Mouse (Mus musculus): ENCODE data around the gene Vwa3a. TPM values are rescaled to one million over a fixed set of nuclear protein-coding genes. Genes with fewer than 3 reads are reported as not detected.

Vwa3a gene
- polyA plus RNA-seq, 1 experiment from 2014 or later, result 1.0 TPM

DNA sequence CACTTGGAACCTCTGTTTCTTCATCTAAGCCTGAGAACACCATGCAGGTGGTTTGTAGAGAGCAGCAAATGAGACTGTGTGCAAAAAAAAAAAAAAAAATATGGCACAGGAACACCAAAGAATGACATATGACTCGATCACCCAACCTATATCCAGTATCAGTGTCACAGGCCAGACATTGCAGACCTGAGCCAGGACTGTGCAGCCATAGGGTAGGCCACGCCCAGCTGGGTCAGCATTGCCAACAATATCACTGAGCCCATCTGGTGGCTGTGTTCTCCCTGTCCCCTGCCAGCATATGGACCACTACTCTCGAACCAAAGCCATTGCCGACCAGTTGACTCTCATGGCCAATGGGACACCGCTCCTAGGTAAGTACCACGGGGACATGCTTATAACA lies 78.4 kb downstream of the Vwa3a start:
- Histone ChIP-seq H3K27ac (replicated peaks; ENCODE audit: low read depth, low read length) (no peak overlapping the region), H3K9me3 (ENCODE audit: control insufficient read depth, low read length) (no peaks in the 10 kb centered on the region), H3K4me2 (ENCODE audit: low read depth, low read length) (no peak overlapping the region), H3K36me3 (ENCODE audit: control insufficient read depth, insufficient read depth, low read length) (no peaks in the 10 kb centered on the region), H3K4me1 (ENCODE audit: control insufficient read depth, insufficient read depth, low read length) (no peaks in the 10 kb centered on the region), H3K27me3 (replicated peaks; ENCODE audit: control insufficient read depth, insufficient read depth, low read length) (no peaks in the 10 kb centered on the region), H3K4me3 (ENCODE audit: low read depth, low read length) (no peak overlapping the region), H3K9ac (ENCODE audit: low read depth, low read length) (no peak overlapping the region)
- ATAC-seq (ENCODE audit: low read depth), result no peak
- WGBS, result 90% methylated on average over 6 of the region's 6 CpGs
- no peak for DNase-seq (ENCODE audit: low spot score)

DNA sequence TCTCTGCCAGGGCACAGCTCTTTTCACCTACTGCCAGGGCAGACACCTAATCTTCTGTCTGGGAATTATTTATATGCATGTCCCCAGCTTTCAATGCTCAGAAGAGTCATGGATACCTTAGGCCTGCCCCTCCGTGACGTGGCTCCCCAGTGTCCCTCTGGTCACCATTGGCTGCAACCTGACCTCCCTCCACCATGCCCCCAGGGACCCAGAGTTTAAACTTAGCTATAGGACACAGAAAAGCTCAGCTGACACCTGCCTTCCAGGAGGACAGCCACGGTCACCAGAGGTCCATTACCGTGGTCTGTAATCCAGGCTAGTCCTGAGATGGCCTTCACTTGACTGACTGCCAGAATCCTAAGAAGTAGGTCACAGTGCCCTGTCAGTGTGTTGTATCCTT lies 80.3 kb downstream of the Vwa3a start:
- no peak for DNase-seq (ENCODE audit: low spot score)
- Histone ChIP-seq H3K4me1 (ENCODE audit: control insufficient read depth, insufficient read depth, low read length) (no peaks in the 10 kb centered on the region), H3K4me2 (ENCODE audit: low read depth, low read length) (no peak overlapping the region), H3K9me3 (ENCODE audit: control insufficient read depth, low read length) (no peaks in the 10 kb centered on the region), H3K27ac (replicated peaks; ENCODE audit: low read depth, low read length) (no peak overlapping the region), H3K36me3 (ENCODE audit: control insufficient read depth, insufficient read depth, low read length) (no peaks in the 10 kb centered on the region), H3K9ac (ENCODE audit: low read depth, low read length) (no peak overlapping the region), H3K4me3 (ENCODE audit: low read depth, low read length) (no peak overlapping the region), H3K27me3 (replicated peaks; ENCODE audit: control insufficient read depth, insufficient read depth, low read length) (no peaks in the 10 kb centered on the region)
- WGBS, result 84% methylated on average over 4 of the region's 4 CpGs
- no peak for ATAC-seq (ENCODE audit: low read depth)

DNA sequence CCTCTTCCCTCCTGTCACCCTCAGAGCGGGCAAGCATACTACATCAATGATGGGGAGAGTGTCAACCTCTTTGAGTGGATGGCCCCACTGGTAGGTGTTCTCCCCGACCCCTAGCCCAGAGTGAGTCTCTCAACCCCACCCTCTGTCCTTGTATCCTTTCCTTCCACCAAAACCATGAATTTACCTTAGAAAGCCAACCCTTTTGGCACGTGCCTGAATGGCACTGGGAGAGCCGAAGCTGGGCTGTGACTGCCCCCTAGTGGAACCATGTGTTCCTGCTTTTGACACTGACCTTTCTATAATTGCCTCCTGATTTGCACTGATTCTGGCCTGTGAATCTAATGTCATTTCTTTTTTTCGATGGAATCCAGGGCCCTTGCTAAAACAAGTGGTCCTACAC lies 84.1 kb downstream of the Vwa3a start:
- Histone ChIP-seq H3K4me2 (ENCODE audit: low read depth, low read length) (no peak overlapping the region), H3K4me1 (ENCODE audit: control insufficient read depth, insufficient read depth, low read length) (no peaks in the 10 kb centered on the region), H3K4me3 (ENCODE audit: low read depth, low read length) (no peak overlapping the region), H3K9ac (ENCODE audit: low read depth, low read length) (no peak overlapping the region), H3K9me3 (ENCODE audit: control insufficient read depth, low read length) (no peaks in the 10 kb centered on the region), H3K27ac (replicated peaks; ENCODE audit: low read depth, low read length) (no peak overlapping the region), H3K36me3 (ENCODE audit: control insufficient read depth, insufficient read depth, low read length) (no peaks in the 10 kb centered on the region), H3K27me3 (replicated peaks; ENCODE audit: control insufficient read depth, insufficient read depth, low read length) (no peaks in the 10 kb centered on the region)
- ATAC-seq (ENCODE audit: low read depth) (peak; percentile 31; the same call in 1 of the 2 replicates), DNase-seq (ENCODE audit: low spot score) (peak; percentile 75)
- WGBS, result 21% methylated on average over 5 of the region's 5 CpGs

DNA sequence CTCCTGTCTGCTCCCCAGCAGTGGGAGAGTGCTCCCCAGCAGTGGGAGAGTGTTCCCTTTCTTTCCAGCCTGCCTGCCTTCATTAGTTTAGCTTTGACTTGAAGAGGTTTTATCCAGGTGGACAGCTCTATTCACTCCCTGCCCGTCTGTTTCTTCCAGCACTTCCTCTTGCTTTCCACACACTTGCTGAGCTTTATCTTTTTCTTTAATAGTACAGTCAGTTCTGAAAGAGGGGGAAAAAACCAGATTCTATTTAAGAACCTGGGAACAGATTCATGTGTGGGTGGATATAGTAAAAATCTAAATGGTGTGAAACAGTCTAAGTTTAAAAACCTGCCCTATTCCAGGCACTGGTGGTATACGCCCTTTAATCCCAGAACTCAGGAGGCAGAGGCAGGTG lies 86.0 kb downstream of the Vwa3a start:
- H3K36me3 ChIP-seq (ENCODE audit: control insufficient read depth, insufficient read depth, low read length), result no peaks in the 10 kb centered on the region
- H3K9me3 ChIP-seq (ENCODE audit: control insufficient read depth, low read length), result no peaks in the 10 kb centered on the region
- H3K4me2 ChIP-seq (ENCODE audit: low read depth, low read length), result no peak overlapping the region
- H3K27me3 ChIP-seq (replicated peaks; ENCODE audit: control insufficient read depth, insufficient read depth, low read length), result no peaks in the 10 kb centered on the region
- ATAC-seq (ENCODE audit: low read depth) (no peak), DNase-seq (ENCODE audit: low spot score) (no peak)
- no peak overlapping the region for H3K27ac ChIP-seq (replicated peaks; ENCODE audit: low read depth, low read length)
- WGBS, result 64% methylated on average over 2 of the region's 2 CpGs
- H3K4me1 ChIP-seq (ENCODE audit: control insufficient read depth, insufficient read depth, low read length), result no peaks in the 10 kb centered on the region
- no peak overlapping the region for H3K9ac ChIP-seq (ENCODE audit: low read depth, low read length)
- no peak overlapping the region for H3K4me3 ChIP-seq (ENCODE audit: low read depth, low read length)

DNA sequence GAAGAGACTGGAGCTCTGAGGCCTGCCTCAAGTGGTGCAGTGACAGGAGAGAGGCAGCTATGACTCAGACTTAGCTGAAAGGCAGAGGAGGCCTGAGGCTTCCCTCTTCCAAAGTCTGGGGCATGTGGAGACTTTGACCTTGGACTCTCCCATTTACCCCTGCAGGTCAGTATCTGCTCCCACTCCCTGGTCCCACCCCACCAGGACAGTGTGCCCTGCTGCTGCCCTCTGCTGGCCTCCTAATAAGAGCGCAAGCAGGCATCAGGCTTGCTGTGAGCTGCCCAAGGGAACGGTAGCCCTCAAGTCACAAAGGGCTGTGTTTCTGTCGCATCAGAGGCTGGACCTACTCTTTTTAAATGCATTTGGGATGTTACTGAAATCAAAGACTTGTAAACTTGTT lies 87.3 kb downstream of the Vwa3a start:
- Histone ChIP-seq H3K27ac (replicated peaks; ENCODE audit: low read depth, low read length) (no peak overlapping the region), H3K4me1 (ENCODE audit: control insufficient read depth, insufficient read depth, low read length) (0 out of 2 replicates have a peak, but pooled peaks cover 3% of the 10 kb centered on the region), H3K9ac (ENCODE audit: low read depth, low read length) (no peak overlapping the region), H3K9me3 (ENCODE audit: control insufficient read depth, low read length) (no peaks in the 10 kb centered on the region), H3K36me3 (ENCODE audit: control insufficient read depth, insufficient read depth, low read length) (no peaks in the 10 kb centered on the region), H3K4me3 (ENCODE audit: low read depth, low read length) (no peak overlapping the region), H3K4me2 (ENCODE audit: low read depth, low read length) (no peak overlapping the region), H3K27me3 (replicated peaks; ENCODE audit: control insufficient read depth, insufficient read depth, low read length) (no peaks in the 10 kb centered on the region)
- DNase-seq (ENCODE audit: low spot score) (no peak), ATAC-seq (ENCODE audit: low read depth) (no peak)
- 18% methylated on average over 3 of the region's 3 CpGs for WGBS

DNA sequence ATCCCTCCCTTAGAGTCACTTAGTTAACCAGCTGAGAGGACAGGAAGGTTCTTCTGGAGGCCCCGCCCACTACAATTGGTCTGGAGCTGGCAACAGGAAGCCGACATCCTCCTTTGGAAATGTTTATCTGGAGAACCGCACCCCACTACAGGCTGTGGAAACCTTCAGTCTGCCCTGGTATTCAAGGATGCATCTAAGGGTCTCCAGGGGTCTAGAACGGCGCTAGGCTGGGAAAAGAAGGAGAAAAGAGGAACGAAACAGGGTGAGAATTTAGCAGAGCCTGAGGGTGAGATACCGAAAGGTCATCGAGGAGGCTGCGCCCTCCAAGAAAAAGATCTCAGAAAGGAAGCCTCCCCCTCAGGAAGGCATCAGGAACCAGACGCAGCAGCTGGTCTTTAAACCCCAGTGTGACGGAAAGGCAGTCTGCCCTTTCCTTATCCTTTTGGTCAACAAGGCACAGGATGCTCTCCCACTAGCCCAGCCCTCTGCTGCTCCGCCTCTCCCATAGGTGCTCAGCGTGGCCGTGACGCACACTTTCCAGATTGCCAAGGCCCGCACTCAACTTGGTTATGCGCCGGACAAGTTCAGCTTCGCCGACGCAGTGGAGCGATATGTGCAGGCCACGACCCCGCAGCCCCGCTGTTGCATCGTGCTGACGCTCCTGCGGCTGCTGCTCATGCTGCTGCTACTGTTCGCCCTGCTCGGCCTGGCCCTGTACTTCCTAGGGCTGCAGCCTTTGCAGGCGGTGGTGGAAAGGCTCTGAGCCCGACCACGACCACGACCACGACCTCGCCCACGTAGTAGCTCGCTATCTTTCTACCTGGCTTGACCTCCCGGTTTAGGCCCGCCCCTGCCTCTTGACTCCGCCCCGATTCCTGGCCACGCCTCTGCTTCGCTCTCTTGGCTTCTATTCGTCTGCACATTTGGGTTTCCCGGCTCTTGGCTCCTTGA lies 91.6 kb downstream of the Vwa3a start:
- Histone ChIP-seq H3K4me2 (ENCODE audit: low read depth, low read length) (peak overlapping the region; percentile 82), H3K27me3 (replicated peaks; ENCODE audit: control insufficient read depth, insufficient read depth, low read length) (no peaks in the 10 kb centered on the region), H3K9me3 (ENCODE audit: control insufficient read depth, low read length) (no peaks in the 10 kb centered on the region), H3K4me1 (ENCODE audit: control insufficient read depth, insufficient read depth, low read length) (0 out of 2 replicates have a peak, but pooled peaks cover 3% of the 10 kb centered on the region), H3K4me3 (ENCODE audit: low read depth, low read length) (peak overlapping the region; percentile 55), H3K27ac (replicated peaks; ENCODE audit: low read depth, low read length) (peak overlapping the region; percentile 22; the same call in 1 of the 2 replicates), H3K36me3 (ENCODE audit: control insufficient read depth, insufficient read depth, low read length) (no peaks in the 10 kb centered on the region), H3K9ac (ENCODE audit: low read depth, low read length) (peak overlapping the region; percentile 62)
- ATAC-seq (ENCODE audit: low read depth), result peak; percentile 20; the same call in 1 of the 2 replicates
- peak; percentile 59 for DNase-seq (ENCODE audit: low spot score)
- 1% methylated on average over 40 of the region's 46 CpGs for WGBS

DNA sequence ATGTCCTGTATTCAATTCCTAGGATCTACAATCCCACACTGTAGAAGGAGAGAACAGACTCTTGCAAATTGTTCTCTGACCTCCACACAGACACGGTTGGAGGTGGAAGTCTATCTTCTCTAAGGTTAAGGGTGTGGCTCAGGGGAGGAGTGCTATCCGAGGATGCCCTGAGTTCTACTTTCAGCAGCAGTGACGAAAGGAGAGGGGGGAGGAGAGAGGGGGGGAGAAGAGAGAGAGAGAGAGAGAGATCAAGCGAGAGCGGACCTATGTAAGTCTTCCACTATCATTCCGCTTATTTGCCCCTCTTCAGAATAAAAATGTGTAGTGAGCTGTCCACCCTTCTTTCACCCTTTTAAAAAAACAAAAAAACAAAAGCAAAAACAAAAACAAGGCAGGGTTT lies 95.3 kb downstream of the Vwa3a start:
- H3K27me3 ChIP-seq (replicated peaks; ENCODE audit: control insufficient read depth, insufficient read depth, low read length), result no peaks in the 10 kb centered on the region
- peak overlapping the region; percentile 67 for H3K4me3 ChIP-seq (ENCODE audit: low read depth, low read length)
- 48% methylated on average over 6 of the region's 6 CpGs for WGBS
- DNase-seq (ENCODE audit: low spot score) (no peak), ATAC-seq (ENCODE audit: low read depth) (no peak)
- H3K9me3 ChIP-seq (ENCODE audit: control insufficient read depth, low read length), result no peaks in the 10 kb centered on the region
- peak overlapping the region; percentile 59 for H3K4me2 ChIP-seq (ENCODE audit: low read depth, low read length)
- H3K36me3 ChIP-seq (ENCODE audit: control insufficient read depth, insufficient read depth, low read length), result no peaks in the 10 kb centered on the region
- H3K4me1 ChIP-seq (ENCODE audit: control insufficient read depth, insufficient read depth, low read length), result 0 out of 2 replicates have a peak, but pooled peaks cover 3% of the 10 kb centered on the region
- no peak overlapping the region for H3K27ac ChIP-seq (replicated peaks; ENCODE audit: low read depth, low read length)
- H3K9ac ChIP-seq (ENCODE audit: low read depth, low read length), result no peak overlapping the region

DNA sequence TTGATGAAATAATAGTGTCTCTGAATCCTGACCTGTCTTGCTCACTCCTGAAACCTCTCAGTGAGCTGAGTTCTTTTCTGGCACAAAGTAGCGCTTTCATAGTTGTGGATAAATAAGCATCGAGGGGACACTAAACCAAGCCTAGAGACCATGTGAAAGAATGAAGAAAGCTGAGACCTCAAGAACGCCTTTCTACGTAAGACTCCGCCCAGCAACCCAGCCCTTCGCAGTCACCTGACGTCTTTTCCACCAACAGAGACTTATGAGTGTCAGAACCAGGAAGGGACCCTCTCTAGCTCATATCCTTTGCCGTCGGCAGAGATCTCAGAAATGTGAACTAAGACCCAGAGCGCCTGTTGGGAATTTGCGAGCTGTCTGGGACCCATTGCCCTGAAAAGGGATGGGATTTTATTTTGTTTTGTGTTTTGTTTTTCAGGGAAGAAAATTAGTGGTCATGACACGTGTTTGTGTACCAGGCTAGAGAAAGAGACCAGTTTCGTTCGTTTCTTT lies 95.8 kb downstream of the Vwa3a start:
- peak overlapping the region; percentile 67 for H3K4me3 ChIP-seq (ENCODE audit: low read depth, low read length)
- peak; percentile 94 for DNase-seq (ENCODE audit: low spot score)
- peak overlapping the region; percentile 59 for H3K4me2 ChIP-seq (ENCODE audit: low read depth, low read length)
- WGBS, result 7% methylated on average over 14 of the region's 14 CpGs
- no peaks in the 10 kb centered on the region for H3K27me3 ChIP-seq (replicated peaks; ENCODE audit: control insufficient read depth, insufficient read depth, low read length)
- no peaks in the 10 kb centered on the region for H3K9me3 ChIP-seq (ENCODE audit: control insufficient read depth, low read length)
- 0 out of 2 replicates have a peak overlapping the region, but pooled peaks have one; percentile 32 for H3K9ac ChIP-seq (ENCODE audit: low read depth, low read length)
- H3K27ac ChIP-seq (replicated peaks; ENCODE audit: low read depth, low read length), result peak overlapping the region; percentile 61; the same call in 1 of the 2 replicates
- H3K4me1 ChIP-seq (ENCODE audit: control insufficient read depth, insufficient read depth, low read length), result 0 out of 2 replicates have a peak, but pooled peaks cover 3% of the 10 kb centered on the region
- peak; percentile 89 for ATAC-seq (ENCODE audit: low read depth)
- no peaks in the 10 kb centered on the region for H3K36me3 ChIP-seq (ENCODE audit: control insufficient read depth, insufficient read depth, low read length)
